Mouse (Mus musculus) megakaryocyte, embryonic 14.5 days (primary cell): Measurements from ENCODE around the gene Gsk3a.

ENCODE experiments used
- FLI1 ChIP-seq: IDR thresholded peaks from 2 replicates; pipeline ENCODE4 v1.6.1; 2012; ENCODE audit warnings: low read length, inconsistent platforms, mixed read lengths
- GATA1 ChIP-seq: IDR thresholded peaks from 3 replicates; pipeline ENCODE4 v1.6.1; 2012; ENCODE audit warnings: mixed read lengths, low read length, inconsistent platforms, borderline replicate concordance

DNA sequence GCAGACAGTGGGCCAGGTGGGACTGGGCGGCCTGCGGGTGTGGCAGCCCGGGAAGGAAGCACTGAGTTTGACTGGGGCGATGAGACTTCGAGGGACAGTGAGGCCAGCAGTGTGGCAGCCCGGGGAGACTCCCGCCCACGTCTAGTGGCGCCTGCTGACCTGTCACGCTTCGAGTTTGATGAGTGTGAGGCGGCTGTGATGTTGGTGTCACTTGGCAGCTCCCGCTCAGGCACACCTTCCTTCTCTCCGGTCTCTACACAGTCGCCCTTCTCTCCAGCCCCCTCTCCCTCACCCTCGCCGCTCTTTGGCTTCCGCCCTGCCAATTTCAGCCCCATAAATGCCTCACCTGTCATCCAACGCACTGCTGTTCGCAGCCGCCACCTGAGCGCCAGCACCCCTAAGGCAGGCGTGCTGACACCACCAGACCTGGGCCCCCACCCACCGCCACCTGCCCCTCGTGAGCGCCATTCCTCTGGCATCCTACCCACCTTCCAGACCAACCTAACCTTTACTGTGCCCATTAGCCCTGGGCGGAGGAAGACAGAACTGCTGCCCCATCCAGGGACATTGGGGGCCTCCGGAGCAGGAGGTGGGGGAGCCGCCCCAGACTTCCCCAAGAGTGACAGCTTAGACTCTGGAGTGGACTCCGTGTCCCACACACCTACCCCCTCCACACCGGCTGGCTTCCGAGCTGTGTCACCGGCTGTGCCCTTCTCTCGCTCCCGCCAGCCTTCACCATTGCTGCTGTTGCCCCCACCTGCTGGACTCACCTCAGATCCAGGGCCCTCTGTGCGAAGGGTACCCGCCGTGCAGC is 35.0 kb upstream of the Gsk3a start:
- TF ChIP-seq FLI1, result no peak
- no peak for TF ChIP-seq GATA1
